ENCODE assay signal across 8 mouse cellular contexts in the genomic region with DNA sequence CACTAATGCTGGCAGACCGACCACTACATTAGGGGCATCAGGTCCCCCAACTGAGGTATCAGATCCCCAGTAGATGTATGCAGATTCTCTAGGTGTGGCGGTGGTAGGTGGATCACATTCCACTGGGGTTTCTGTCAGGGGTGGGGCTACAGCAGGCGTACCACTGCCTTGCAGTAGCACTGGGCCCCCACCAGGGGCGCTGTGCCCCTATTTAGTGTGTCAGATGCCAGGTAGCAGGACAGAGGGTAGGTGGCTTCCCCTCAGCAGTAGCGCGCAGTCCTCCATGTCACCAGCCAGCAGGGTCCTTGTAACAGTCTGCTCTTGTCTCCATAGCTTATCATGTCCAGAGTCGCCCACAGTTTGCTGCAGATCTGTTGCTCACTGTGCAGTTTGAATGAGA.
DNase-seq lines count a peak whose midpoint lies in the region; ATAC-seq and TF ChIP-seq lines count a peak whose summit lies in the region.

No protein-coding gene starts in this region.

- H3K9ac ChIP-seq in forebrain, embryonic 14.5 days (ENCODE audit: low read length) = no peak overlapping the region

- intact Hi-C loops in left cerebral cortex, postnatal 25 days (cut with DNase I) = no loop called here

- H3K36me3 ChIP-seq in forebrain, embryonic 14.5 days (ENCODE audit: control insufficient read depth, insufficient read depth, low read length) = no peaks in the 10 kb centered on the region

- H3K4me1 ChIP-seq in forebrain, embryonic 14.5 days (ENCODE audit: control insufficient read depth, insufficient read depth, low read length) = no peaks in the 10 kb centered on the region

- TF ChIP-seq CTCF in brain, embryonic 14.5 days (IDR thresholded peaks at IDR 0.05; ENCODE audit: borderline replicate concordance, extremely low read depth, insufficient read depth, insufficient read length) = peak; percentile 80

- no peak overlapping the region for H3K4me3 ChIP-seq in forebrain, embryonic 14.5 days (ENCODE audit: low read depth, low read length)

- no peak for TF ChIP-seq POLR2A in brain, embryonic 14.5 days (IDR thresholded peaks at IDR 0.05; ENCODE audit: borderline replicate concordance, extremely low read depth, insufficient read depth, insufficient read length, poor library complexity, severe bottlenecking)

- 54% methylated on average over 7 of the region's 7 CpGs for WGBS in forebrain, embryonic 14.5 days

- H3K9me3 ChIP-seq in forebrain, embryonic 14.5 days (replicated peaks; ENCODE audit: control insufficient read depth, low read length) = no peaks in the 10 kb centered on the region

- no peak overlapping the region for H3K27ac ChIP-seq in forebrain, embryonic 14.5 days (ENCODE audit: low read depth, low read length)

- no peaks in the 10 kb centered on the region for H3K27me3 ChIP-seq in forebrain, embryonic 14.5 days (replicated peaks; ENCODE audit: control insufficient read depth, insufficient read depth, low read length)

- no peak for ATAC-seq in forebrain, embryonic 14.5 days

- peak; percentile 10 to 34 for DNase-seq in left cerebral cortex, postnatal 25 days (ENCODE audit: low spot score in 2 of 2)
- no peak for DNase-seq in left cerebral cortex, adult 11 months (ENCODE audit: low spot score)
- peak; percentile 19 for DNase-seq in NIH3T3 (ENCODE audit: low read depth)
- DNase-seq in brain, embryonic 14.5 days (ENCODE audit: low read depth) = no peak
- peak; percentile 45 for DNase-seq in kidney, adult 9 months
- no peak for DNase-seq in spleen, adult 12 weeks (ENCODE audit: low spot score)
- no peak for DNase-seq in urinary bladder, postnatal 4 days (ENCODE audit: low spot score in 2 of 2)
- no peak for DNase-seq in forebrain, embryonic 14.5 days (ENCODE audit: low spot score)

- H3K4me2 ChIP-seq in forebrain, embryonic 14.5 days (ENCODE audit: low read length) = no peak overlapping the region

Comparison
In these comparisons a context has a peak if more than half of its experiments do, and no peak if none do; other contexts are left out.
1. DNase-seq: peak in left cerebral cortex, postnatal 25 days (2 of 2), NIH3T3 (single experiment) and kidney, adult 9 months (single experiment); none in left cerebral cortex, adult 11 months (single experiment), brain, embryonic 14.5 days (single experiment), spleen, adult 12 weeks (single experiment), urinary bladder, postnatal 4 days (0 of 2) and forebrain, embryonic 14.5 days (single experiment).